Mouse (Mus musculus) liver, embryonic 15.5 days (tissue): ENCODE results near the gene Mllt1. TPM values are rescaled to one million over a fixed set of nuclear protein-coding genes. Genes with fewer than 3 reads are reported as not detected.
A peak's percentile ranks its signal among the peaks of the same experiment; 100 is the strongest.

Experiments
- ATAC-seq: fragments of 200-750 bp; cut with Nextera tagmentation; 2 replicates; pipeline ENCODE4 v1.8.0; 2017; ENCODE audit warnings: moderate number of reproducible peaks, mild to moderate bottlenecking, moderate library complexity; ENCODE audit not compliant: insufficient read depth
- H3K27ac ChIP-seq: fragments of 300-500 bp; sonication (generic); replicated peaks from 2 replicates; pipeline ENCODE4 v1.5.1; 2015; ENCODE audit warnings: mild to moderate bottlenecking, inconsistent platforms
- H3K27me3 ChIP-seq: fragments of 300-500 bp; sonication (generic); 2 replicates; pipeline ENCODE4 v1.6.1; 2015; ENCODE audit warnings: mild to moderate bottlenecking, inconsistent platforms
- H3K36me3 ChIP-seq: fragments of 300-500 bp; sonication (generic); replicated peaks from 2 replicates; pipeline ENCODE4 v1.6.1; 2015; ENCODE audit warnings: moderate library complexity, mild to moderate bottlenecking, inconsistent platforms
- H3K4me1 ChIP-seq: fragments of 300-500 bp; sonication (generic); replicated peaks from 2 replicates; pipeline ENCODE4 v1.6.1; 2015; ENCODE audit warnings: inconsistent platforms
- H3K4me2 ChIP-seq: fragments of 300-500 bp; sonication (generic); 2 replicates; pipeline ENCODE4 v1.6.1; 2015; ENCODE audit warnings: moderate library complexity, mild to moderate bottlenecking, inconsistent platforms
- H3K4me3 ChIP-seq: fragments of 300-500 bp; sonication (generic); replicated peaks from 2 replicates; pipeline ENCODE4 v1.5.1; 2015; ENCODE audit warnings: mild to moderate bottlenecking, inconsistent platforms
- H3K9ac ChIP-seq: fragments of 300-500 bp; sonication (generic); 2 replicates; pipeline ENCODE4 v1.6.1; 2015; ENCODE audit warnings: moderate library complexity, mild to moderate bottlenecking, inconsistent platforms
- H3K9me3 ChIP-seq: fragments of 300-500 bp; sonication (generic); replicated peaks from 2 replicates; pipeline ENCODE4 v1.6.1; 2016; ENCODE audit warnings: inconsistent platforms
- WGBS: fragments of 180-500 bp; shearing (Covaris S2); methylation state at CpG from one replicate; pipeline ENCODE4 v1.1.7; 2015; ENCODE audit warnings: mixed read lengths; ENCODE audit not compliant: insufficient replicate concordance; 5-methylcytosine and 5-hydroxymethylcytosine counted together
- polyA plus RNA-seq: library from polyadenylated mRNA; unstranded; fragments of >200 nt; fragmentation: Nextera tagmentation; extraction: Ambion mirVana; gene quantifications from 2 replicates; pipeline ENCODE4 v1.2.1, GENCODE M21; 2015

Mllt1 gene
- polyA plus RNA-seq, 1 experiment from 2014 or later, result 9.0 TPM

- Histone ChIP-seq H3K4me2 (no peak overlapping the region), H3K4me1 (peaks cover 10% of the 10 kb centered on the region), H3K9me3 (no peaks in the 10 kb centered on the region), H3K27ac (no peak overlapping the region), H3K36me3 (peaks cover 46% of the 10 kb centered on the region), H3K27me3 (no peaks in the 10 kb centered on the region), H3K4me3 (no peak overlapping the region), H3K9ac (no peak overlapping the region)
- ATAC-seq, result no peak
- 80% methylated on average over 5 of the region's 5 CpGs for WGBS
Observed at GRCm38 (mm10) chr17:56907096-56907495, 28.1 kb downstream of the Mllt1 start.

- no peak overlapping the region for H3K4me2 ChIP-seq
- H3K27me3 ChIP-seq, result no peaks in the 10 kb centered on the region
- H3K27ac ChIP-seq, result no peak overlapping the region
- H3K4me1 ChIP-seq, result peaks cover 10% of the 10 kb centered on the region
- no peak overlapping the region for H3K4me3 ChIP-seq
- no peak overlapping the region for H3K9ac ChIP-seq
- H3K36me3 ChIP-seq, result peaks cover 48% of the 10 kb centered on the region
- ATAC-seq, result no peak
- H3K9me3 ChIP-seq, result no peaks in the 10 kb centered on the region
- WGBS, result 71% methylated on average over 3 of the region's 3 CpGs
Observed at GRCm38 (mm10) chr17:56906166-56906565, 29.0 kb downstream of the Mllt1 start.

- Histone ChIP-seq H3K27ac (no peak overlapping the region), H3K4me1 (peaks cover 3% of the 10 kb centered on the region; the same call in 1 of the 2 replicates), H3K9ac (no peak overlapping the region), H3K9me3 (no peaks in the 10 kb centered on the region), H3K27me3 (no peaks in the 10 kb centered on the region), H3K36me3 (peaks cover 50% of the 10 kb centered on the region), H3K4me2 (no peak overlapping the region), H3K4me3 (no peak overlapping the region)
- no peak for ATAC-seq
- WGBS, result 64% methylated on average over 5 of the region's 5 CpGs
Observed at GRCm38 (mm10) chr17:56902698-56903097, 32.5 kb downstream of the Mllt1 start.

GRCm38 (mm10) chr17:56897630-56898195, 37.5 kb downstream of the Mllt1 start:
- H3K27me3 ChIP-seq, result no peaks in the 10 kb centered on the region
- H3K27ac ChIP-seq, result no peak overlapping the region
- no peak overlapping the region for H3K4me3 ChIP-seq
- peak; percentile 51; the same call in 1 of the 2 replicates for ATAC-seq
- 75% methylated on average over 7 of the region's 7 CpGs for WGBS
- no peak overlapping the region for H3K9ac ChIP-seq
- H3K4me2 ChIP-seq, result no peak overlapping the region
- no peaks in the 10 kb centered on the region for H3K9me3 ChIP-seq
- peaks cover 83% of the 10 kb centered on the region for H3K36me3 ChIP-seq
- no peaks in the 10 kb centered on the region for H3K4me1 ChIP-seq

GRCm38 (mm10) chr17:56896513-56897129, 38.6 kb downstream of the Mllt1 start:
- Histone ChIP-seq H3K4me3 (no peak overlapping the region), H3K4me2 (no peak overlapping the region), H3K4me1 (no peaks in the 10 kb centered on the region), H3K9me3 (no peaks in the 10 kb centered on the region), H3K36me3 (peaks cover 77% of the 10 kb centered on the region), H3K9ac (no peak overlapping the region), H3K27ac (no peak overlapping the region), H3K27me3 (no peaks in the 10 kb centered on the region)
- no peak for ATAC-seq
- WGBS, result 75% methylated on average over 6 of the region's 6 CpGs

GRCm38 (mm10) chr17:56895368-56895918, 39.8 kb downstream of the Mllt1 start:
- Histone ChIP-seq H3K4me1 (no peaks in the 10 kb centered on the region), H3K9ac (no peak overlapping the region), H3K4me3 (no peak overlapping the region), H3K36me3 (peaks cover 65% of the 10 kb centered on the region), H3K27ac (no peak overlapping the region), H3K27me3 (no peaks in the 10 kb centered on the region), H3K4me2 (no peak overlapping the region), H3K9me3 (no peaks in the 10 kb centered on the region)
- ATAC-seq, result no peak
- 81% methylated on average over 9 of the region's 9 CpGs for WGBS

GRCm38 (mm10) chr17:56890018-56890417, 45.2 kb downstream of the Mllt1 start:
- Histone ChIP-seq H3K9ac (no peak overlapping the region), H3K36me3 (peaks cover 27% of the 10 kb centered on the region), H3K27me3 (no peaks in the 10 kb centered on the region), H3K9me3 (no peaks in the 10 kb centered on the region), H3K4me3 (no peak overlapping the region), H3K4me2 (no peak overlapping the region), H3K4me1 (no peaks in the 10 kb centered on the region), H3K27ac (no peak overlapping the region)
- 24% methylated on average over 2 of the region's 2 CpGs for WGBS
- ATAC-seq, result no peak

GRCm38 (mm10) chr17:56888050-56888449, 47.2 kb downstream of the Mllt1 start:
- Histone ChIP-seq H3K27me3 (peaks cover 1% of the 10 kb centered on the region; the same call in 1 of the 2 replicates), H3K9ac (no peak overlapping the region), H3K36me3 (peaks cover 9% of the 10 kb centered on the region; the same call in 1 of the 2 replicates), H3K9me3 (no peaks in the 10 kb centered on the region), H3K27ac (no peak overlapping the region), H3K4me1 (peaks cover 13% of the 10 kb centered on the region), H3K4me3 (no peak overlapping the region), H3K4me2 (no peak overlapping the region)
- WGBS, result 71% methylated on average over 2 of the region's 3 CpGs
- no peak for ATAC-seq

GRCm38 (mm10) chr17:56884809-56885208, 50.4 kb downstream of the Mllt1 start:
- Histone ChIP-seq H3K36me3 (no peaks in the 10 kb centered on the region), H3K9me3 (no peaks in the 10 kb centered on the region), H3K4me2 (no peak overlapping the region), H3K27ac (no peak overlapping the region), H3K9ac (no peak overlapping the region), H3K27me3 (peaks cover 6% of the 10 kb centered on the region; the same call in 1 of the 2 replicates), H3K4me3 (no peak overlapping the region), H3K4me1 (peaks cover 13% of the 10 kb centered on the region)
- WGBS, result 56% methylated on average over 17 of the region's 17 CpGs
- ATAC-seq, result no peak

GRCm38 (mm10) chr17:56884331-56884730, 50.9 kb downstream of the Mllt1 start:
- H3K36me3 ChIP-seq, result no peaks in the 10 kb centered on the region
- WGBS, result 59% methylated on average over 5 of the region's 5 CpGs

GRCm38 (mm10) chr17:56883612-56884011, 51.6 kb downstream of the Mllt1 start:
- peaks cover 13% of the 10 kb centered on the region for H3K4me1 ChIP-seq
- H3K9me3 ChIP-seq, result no peaks in the 10 kb centered on the region
- no peak overlapping the region; the same call in 1 of the 2 replicates for H3K4me3 ChIP-seq
- 32% methylated on average over 17 of the region's 17 CpGs for WGBS
- no peak overlapping the region for H3K9ac ChIP-seq
- no peak for ATAC-seq
- peaks cover 6% of the 10 kb centered on the region; the same call in 1 of the 2 replicates for H3K27me3 ChIP-seq
- no peak overlapping the region for H3K27ac ChIP-seq
- peak overlapping the region; percentile 50 for H3K4me2 ChIP-seq
- no peaks in the 10 kb centered on the region for H3K36me3 ChIP-seq

More at GRCm38 (mm10) chr17:56884331-56884730, 50.9 kb downstream of the Mllt1 start:
- Histone ChIP-seq H3K9me3 (no peaks in the 10 kb centered on the region), H3K27me3 (peaks cover 6% of the 10 kb centered on the region; the same call in 1 of the 2 replicates), H3K27ac (no peak overlapping the region), H3K4me1 (peaks cover 13% of the 10 kb centered on the region), H3K4me2 (no peak overlapping the region), H3K9ac (no peak overlapping the region), H3K4me3 (no peak overlapping the region)
- no peak for ATAC-seq
